Mouse (Mus musculus) erythroblast, embryonic 14.5 days (primary cell): Measurements from ENCODE around the gene Gm37240. TPM values are rescaled to one million over a fixed set of nuclear protein-coding genes. Genes with fewer than 3 reads are reported as not detected.

Experiments
- H3K27me3 ChIP-seq: 2 replicates; pipeline ENCODE4 v1.6.1; 2012; ENCODE audit warnings: inconsistent platforms; ENCODE audit not compliant: control insufficient read depth
- H3K36me3 ChIP-seq: 2 replicates; pipeline ENCODE4 v1.6.1; 2012; ENCODE audit warnings: mild to moderate bottlenecking, inconsistent platforms; ENCODE audit not compliant: control insufficient read depth
- H3K4me1 ChIP-seq: 2 replicates; pipeline ENCODE4 v1.6.1; 2012; ENCODE audit warnings: inconsistent platforms; ENCODE audit not compliant: control insufficient read depth
- H3K4me3 ChIP-seq: replicated peaks from 2 replicates; pipeline ENCODE3; 2012; ENCODE audit warnings: moderate library complexity, mild to moderate bottlenecking, inconsistent platforms
- H3K9me3 ChIP-seq: 2 replicates; pipeline ENCODE4 v1.6.1; 2012; ENCODE audit warnings: low read length, inconsistent platforms, mixed read lengths; ENCODE audit not compliant: control insufficient read depth
- GATA1 ChIP-seq: IDR thresholded peaks from 2 replicates; pipeline ENCODE4 v1.6.1; 2012; ENCODE audit warnings: low read length, inconsistent platforms, mixed read lengths
- TAL1 ChIP-seq: IDR thresholded peaks from 3 replicates; pipeline ENCODE4 v1.6.1; 2012; ENCODE audit warnings: low read length, inconsistent platforms, mixed read lengths
- polyA plus RNA-seq: library from polyadenylated mRNA; stranded (reverse); fragments of >175 nt; gene quantifications from 2 replicates; pipeline ENCODE4 v1.2.3, GENCODE M21; 2012

Gene Gm37240
- polyA plus RNA-seq, 1 experiment: not detected

GRCm38 (mm10) chr3:85817191-85817590 lies 70.1 kb downstream of the Gm37240 start, which contains the start of gene Fam160a1:
Gene Fam160a1, minus strand, starts transcription at chr3:85817291.
- no peaks in the 10 kb centered on the region for H3K36me3 ChIP-seq
- no peak within 1 kb of the TSS for H3K4me3 ChIP-seq
- H3K4me1 ChIP-seq: no peaks in the 10 kb centered on the region
- H3K27me3 ChIP-seq: no peaks in the 10 kb centered on the region
- no peaks in the 10 kb centered on the region for H3K9me3 ChIP-seq
- TF ChIP-seq TAL1 (no peak), GATA1 (no peak)

- Histone ChIP-seq H3K9me3 (no peaks in the 10 kb centered on the region), H3K27me3 (no peaks in the 10 kb centered on the region), H3K4me3 (no peak overlapping the region), H3K36me3 (no peaks in the 10 kb centered on the region), H3K4me1 (no peaks in the 10 kb centered on the region)
- no peak for TF ChIP-seq GATA1
- TF ChIP-seq TAL1: no peak
These were observed 73.1 kb downstream of the Gm37240 start for GRCm38 (mm10) chr3:85814241-85814640.

GRCm38 (mm10) chr3:85813101-85814014 lies 74.0 kb downstream of the Gm37240 start:
- no peaks in the 10 kb centered on the region for H3K36me3 ChIP-seq
- no peaks in the 10 kb centered on the region for H3K27me3 ChIP-seq

GRCm38 (mm10) chr3:85812010-85812409 lies 75.3 kb downstream of the Gm37240 start:
- no peak overlapping the region for H3K4me3 ChIP-seq
- TF ChIP-seq GATA1 (no peak), TAL1 (no peak)

More at GRCm38 (mm10) chr3:85813101-85814014, 74.0 kb downstream of the Gm37240 start:
- H3K4me3 ChIP-seq: no peak overlapping the region
- TF ChIP-seq TAL1 (no peak), GATA1 (no peak)
- H3K4me1 ChIP-seq: no peaks in the 10 kb centered on the region
- H3K9me3 ChIP-seq: no peaks in the 10 kb centered on the region

GRCm38 (mm10) chr3:85793166-85793565 lies 94.2 kb downstream of the Gm37240 start:
- TF ChIP-seq GATA1 (no peak), TAL1 (no peak)
- H3K36me3 ChIP-seq: no peaks in the 10 kb centered on the region

More at GRCm38 (mm10) chr3:85812010-85812409, 75.3 kb downstream of the Gm37240 start:
- Histone ChIP-seq H3K36me3 (no peaks in the 10 kb centered on the region), H3K4me1 (no peaks in the 10 kb centered on the region), H3K9me3 (no peaks in the 10 kb centered on the region), H3K27me3 (no peaks in the 10 kb centered on the region)

GRCm38 (mm10) chr3:85789748-85790147 lies 97.6 kb downstream of the Gm37240 start:
- Histone ChIP-seq H3K36me3 (no peaks in the 10 kb centered on the region), H3K27me3 (no peaks in the 10 kb centered on the region; the same call in 1 of the 2 replicates), H3K4me1 (no peaks in the 10 kb centered on the region), H3K9me3 (no peaks in the 10 kb centered on the region), H3K4me3 (no peak overlapping the region)
- no peak for TF ChIP-seq TAL1

More at GRCm38 (mm10) chr3:85793166-85793565, 94.2 kb downstream of the Gm37240 start:
- Histone ChIP-seq H3K4me1 (no peaks in the 10 kb centered on the region), H3K4me3 (no peak overlapping the region), H3K9me3 (no peaks in the 10 kb centered on the region), H3K27me3 (no peaks in the 10 kb centered on the region)

- Histone ChIP-seq H3K4me3 (no peak overlapping the region), H3K4me1 (no peaks in the 10 kb centered on the region), H3K27me3 (no peaks in the 10 kb centered on the region; the same call in 1 of the 2 replicates), H3K36me3 (no peaks in the 10 kb centered on the region), H3K9me3 (no peaks in the 10 kb centered on the region)
- no peak for TF ChIP-seq GATA1
- no peak for TF ChIP-seq TAL1
These were observed 100.8 kb downstream of the Gm37240 start for GRCm38 (mm10) chr3:85786501-85786900.

GRCm38 (mm10) chr3:85780906-85781305 lies 106.4 kb downstream of the Gm37240 start:
- no peaks in the 10 kb centered on the region for H3K36me3 ChIP-seq
- H3K4me1 ChIP-seq: no peaks in the 10 kb centered on the region
- TF ChIP-seq TAL1: no peak
- TF ChIP-seq GATA1: no peak
- no peaks in the 10 kb centered on the region for H3K9me3 ChIP-seq
- no peak overlapping the region for H3K4me3 ChIP-seq
- H3K27me3 ChIP-seq: no peaks in the 10 kb centered on the region

- no peak for TF ChIP-seq GATA1
- no peak for TF ChIP-seq TAL1
- H3K4me3 ChIP-seq: no peak overlapping the region
- no peaks in the 10 kb centered on the region for H3K36me3 ChIP-seq
These were observed 107.0 kb downstream of the Gm37240 start for GRCm38 (mm10) chr3:85780332-85780731.

More at GRCm38 (mm10) chr3:85780332-85780731, 107.0 kb downstream of the Gm37240 start:
- Histone ChIP-seq H3K9me3 (no peaks in the 10 kb centered on the region), H3K4me1 (no peaks in the 10 kb centered on the region), H3K27me3 (no peaks in the 10 kb centered on the region)
